Mouse (Mus musculus) embryonic facial prominence, embryonic 11.5 days (tissue): Measurements from ENCODE around the gene Il17ra. TPM values are rescaled to one million over a fixed set of nuclear protein-coding genes. Genes with fewer than 3 reads are reported as not detected.
A peak's percentile ranks its signal among the peaks of the same experiment; 100 is the strongest.

Experiments
- ATAC-seq: fragments of 200-750 bp; cut with Nextera tagmentation; replicated peaks from 2 replicates; pipeline ENCODE4 v1.8.0; 2017; ENCODE audit warnings: low read depth; ENCODE audit not compliant: insufficient number of reproducible peaks, low FRiP score, low TSS enrichment
- DNase-seq: peaks from one replicate; pipeline ENCODE4 v3.0.0-alpha.2; 2015; ENCODE audit warnings: low spot score
- H3K27ac ChIP-seq: fragments of 300-500 bp; sonication (generic); replicated peaks from 2 replicates; pipeline ENCODE4 v1.5.1; 2014; ENCODE audit warnings: mild to moderate bottlenecking, low read depth, low read length, control low read depth
- H3K27me3 ChIP-seq: fragments of 300-500 bp; sonication (generic); 2 replicates; pipeline ENCODE4 v1.6.1; 2014; ENCODE audit warnings: mild to moderate bottlenecking, low read length, moderate library complexity, mixed read lengths; ENCODE audit not compliant: control insufficient read depth, insufficient read depth
- H3K36me3 ChIP-seq: fragments of 300-500 bp; sonication (generic); replicated peaks from 2 replicates; pipeline ENCODE4 v1.6.1; 2014; ENCODE audit warnings: low read depth, mild to moderate bottlenecking, low read length, moderate library complexity, mixed read lengths; ENCODE audit not compliant: control insufficient read depth, insufficient read depth
- H3K4me1 ChIP-seq: fragments of 300-500 bp; sonication (generic); 2 replicates; pipeline ENCODE4 v1.6.1; 2014; ENCODE audit warnings: low read length, mixed read lengths; ENCODE audit not compliant: control insufficient read depth, insufficient read depth
- H3K4me2 ChIP-seq: fragments of 300-500 bp; sonication (generic); 2 replicates; pipeline ENCODE4 v1.6.1; 2014; ENCODE audit warnings: low read depth, mild to moderate bottlenecking, control low read depth, low read length, moderate library complexity
- H3K4me3 ChIP-seq: fragments of 300-500 bp; sonication (generic); 2 replicates; pipeline ENCODE4 v1.5.1; 2014; ENCODE audit warnings: low read depth, low read length, control low read depth
- H3K9ac ChIP-seq: fragments of 300-500 bp; sonication (generic); replicated peaks from 2 replicates; pipeline ENCODE4 v1.6.1; 2014; ENCODE audit warnings: mild to moderate bottlenecking, control low read depth, low read length
- H3K9me3 ChIP-seq: fragments of 300-500 bp; sonication (generic); replicated peaks from 2 replicates; pipeline ENCODE4 v1.6.1; 2016; ENCODE audit warnings: mild to moderate bottlenecking, low read length, inconsistent platforms, mixed read lengths; ENCODE audit not compliant: control insufficient read depth
- WGBS: fragments of 180-500 bp; shearing (Covaris S2); extraction: QIAGEN DNeasy Blood & Tissue Kit; methylation state at CpG from one replicate; pipeline ENCODE4 v1.1.7; 2014; 5-methylcytosine and 5-hydroxymethylcytosine counted together
- polyA plus RNA-seq: library from polyadenylated mRNA; unstranded; fragments of >200 nt; fragmentation: Nextera tagmentation; extraction: Ambion mirVana; gene quantifications from 2 replicates; pipeline ENCODE4 v1.2.1, GENCODE M21; 2014

The Il17ra gene
- polyA plus RNA-seq, 1 experiment from 2014 or later, result 2.0 TPM

DNA sequence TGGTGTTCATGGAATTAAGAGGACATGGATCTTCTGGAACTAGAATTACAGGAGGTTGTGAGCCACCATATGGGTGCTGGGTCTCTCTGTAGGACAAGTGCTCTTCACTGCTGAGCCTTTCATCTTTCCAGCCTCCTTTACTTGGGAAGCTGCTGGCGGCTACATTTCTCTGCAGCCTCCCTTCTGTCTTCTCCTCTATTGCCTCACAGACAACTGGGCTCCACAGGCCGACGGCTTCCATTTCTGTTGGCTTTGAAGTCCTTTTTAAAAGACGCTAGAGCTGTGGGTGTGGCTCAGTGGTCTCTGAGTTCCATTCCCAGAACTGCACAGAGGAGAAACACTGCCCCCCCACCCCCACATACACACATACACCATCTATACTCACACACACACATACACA is 2.3 kb downstream of the Il17ra start:
- no peak for ATAC-seq
- H3K4me3 ChIP-seq, result no peak overlapping the region
- no peaks in the 10 kb centered on the region for H3K36me3 ChIP-seq
- no peaks in the 10 kb centered on the region for H3K9me3 ChIP-seq
- DNase-seq, result no peak
- no peak overlapping the region for H3K9ac ChIP-seq
- 57% methylated on average over 4 of the region's 4 CpGs for WGBS
- H3K4me1 ChIP-seq, result 0 out of 2 replicates have a peak, but pooled peaks cover 4% of the 10 kb centered on the region
- H3K27ac ChIP-seq, result no peak overlapping the region
- no peak overlapping the region for H3K4me2 ChIP-seq
- H3K27me3 ChIP-seq, result peaks cover 26% of the 10 kb centered on the region

GRCm38 (mm10) chr6:120466609-120467329 is 3.7 kb downstream of the Il17ra start:
- 76% methylated on average over 10 of the region's 10 CpGs for WGBS
- DNase-seq, result no peak
- no peak overlapping the region for H3K4me2 ChIP-seq

DNA sequence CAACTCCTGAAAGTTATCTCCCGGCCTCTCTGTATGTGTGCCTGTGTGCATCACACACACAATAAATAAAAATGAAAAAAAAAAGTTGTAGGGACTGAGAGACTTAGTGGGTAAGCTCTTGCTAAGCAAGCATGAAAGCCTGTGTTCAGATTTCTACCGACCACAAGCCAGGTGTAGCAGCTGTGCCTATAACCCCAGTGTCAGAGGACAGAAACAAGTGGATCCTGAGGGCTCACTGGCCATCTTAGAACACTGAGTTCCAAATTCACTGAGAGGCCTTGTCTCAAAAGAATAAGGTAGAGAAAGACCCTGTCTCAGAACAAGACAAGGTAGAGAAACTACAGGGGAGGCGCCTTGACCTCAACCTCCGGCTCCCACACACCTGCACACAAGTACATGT is 5.2 kb downstream of the Il17ra start:
- Histone ChIP-seq H3K27ac (no peak overlapping the region), H3K4me1 (peaks cover 4% of the 10 kb centered on the region; the same call in 1 of the 2 replicates), H3K27me3 (peaks cover 9% of the 10 kb centered on the region), H3K9me3 (no peaks in the 10 kb centered on the region), H3K4me2 (no peak overlapping the region), H3K4me3 (no peak overlapping the region), H3K36me3 (no peaks in the 10 kb centered on the region), H3K9ac (no peak overlapping the region)
- 91% methylated on average over 4 of the region's 4 CpGs for WGBS
- no peak for DNase-seq
- ATAC-seq, result no peak

More at GRCm38 (mm10) chr6:120466609-120467329, 3.7 kb downstream of the Il17ra start:
- Histone ChIP-seq H3K27ac (no peak overlapping the region), H3K9ac (no peak overlapping the region), H3K36me3 (no peaks in the 10 kb centered on the region), H3K27me3 (peaks cover 18% of the 10 kb centered on the region), H3K9me3 (no peaks in the 10 kb centered on the region), H3K4me3 (no peak overlapping the region), H3K4me1 (peaks cover 4% of the 10 kb centered on the region; the same call in 1 of the 2 replicates)
- no peak for ATAC-seq

- Histone ChIP-seq H3K4me1 (no peaks in the 10 kb centered on the region; the same call in 1 of the 2 replicates), H3K4me3 (no peak overlapping the region), H3K9me3 (no peaks in the 10 kb centered on the region), H3K4me2 (no peak overlapping the region), H3K36me3 (no peaks in the 10 kb centered on the region), H3K27me3 (no peaks in the 10 kb centered on the region), H3K9ac (no peak overlapping the region), H3K27ac (no peak overlapping the region)
- whole genome bisulfite sequencing, result 64% methylated on average over 3 of the region's 3 CpGs
- ATAC-seq (no peak), DNase-seq (no peak)
Measured at GRCm38 (mm10) chr6:120469268-120469667, 6.2 kb downstream of the Il17ra start.

DNA sequence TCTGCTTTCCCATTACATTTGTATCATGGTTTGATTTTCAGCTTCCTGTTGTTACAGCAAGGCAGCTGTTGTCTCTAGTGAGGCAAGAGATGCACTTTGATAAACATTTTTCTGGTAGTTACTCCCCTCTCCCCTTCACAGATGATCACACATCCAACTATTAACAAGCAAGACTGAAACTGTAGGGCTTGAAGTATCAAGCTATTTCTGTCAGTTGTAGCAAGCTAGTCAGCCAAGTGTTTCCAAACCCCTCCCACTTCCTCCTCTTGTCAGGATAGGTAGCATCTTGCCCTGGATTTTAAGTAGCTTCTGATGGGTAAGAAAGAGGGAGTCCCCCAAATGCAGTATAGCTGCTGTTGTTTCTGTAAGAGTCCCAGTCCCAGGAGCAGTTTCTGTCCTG is 6.7 kb downstream of the Il17ra start:
- Histone ChIP-seq H3K27ac (no peak overlapping the region), H3K27me3 (no peaks in the 10 kb centered on the region), H3K4me3 (no peak overlapping the region), H3K4me1 (no peaks in the 10 kb centered on the region; the same call in 1 of the 2 replicates), H3K36me3 (no peaks in the 10 kb centered on the region), H3K9ac (no peak overlapping the region), H3K9me3 (no peaks in the 10 kb centered on the region), H3K4me2 (no peak overlapping the region)
- DNase-seq (no peak), ATAC-seq (no peak)

DNA sequence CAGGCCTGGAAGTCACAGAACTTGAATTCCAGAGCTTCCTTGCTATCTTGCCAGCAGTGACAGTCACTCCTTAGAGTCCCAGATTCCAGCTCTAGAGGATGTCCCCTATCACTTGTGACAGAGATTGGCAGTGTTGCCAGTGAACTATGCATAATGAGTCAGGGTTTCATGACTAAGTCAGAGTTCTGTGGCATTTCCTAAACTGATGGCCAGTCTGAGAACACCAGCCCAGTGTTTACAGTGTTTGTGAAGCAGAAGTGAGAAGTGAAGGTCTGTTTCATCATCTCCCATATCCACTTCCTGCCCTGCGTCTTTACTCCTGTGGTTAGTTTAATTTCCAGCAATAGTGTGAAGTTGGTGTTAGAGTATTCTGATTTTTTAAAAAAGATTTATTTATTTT is 7.6 kb downstream of the Il17ra start:
- no peaks in the 10 kb centered on the region for H3K9me3 ChIP-seq
- no peaks in the 10 kb centered on the region; the same call in 1 of the 2 replicates for H3K4me1 ChIP-seq
- H3K4me2 ChIP-seq, result no peak overlapping the region
- H3K27me3 ChIP-seq, result no peaks in the 10 kb centered on the region
- H3K4me3 ChIP-seq, result no peak overlapping the region
- H3K27ac ChIP-seq, result no peak overlapping the region
- no peak for DNase-seq
- ATAC-seq, result no peak
- WGBS, result 76% methylated on average over 1 of the region's 1 CpGs
- no peaks in the 10 kb centered on the region for H3K36me3 ChIP-seq
- no peak overlapping the region for H3K9ac ChIP-seq

DNA sequence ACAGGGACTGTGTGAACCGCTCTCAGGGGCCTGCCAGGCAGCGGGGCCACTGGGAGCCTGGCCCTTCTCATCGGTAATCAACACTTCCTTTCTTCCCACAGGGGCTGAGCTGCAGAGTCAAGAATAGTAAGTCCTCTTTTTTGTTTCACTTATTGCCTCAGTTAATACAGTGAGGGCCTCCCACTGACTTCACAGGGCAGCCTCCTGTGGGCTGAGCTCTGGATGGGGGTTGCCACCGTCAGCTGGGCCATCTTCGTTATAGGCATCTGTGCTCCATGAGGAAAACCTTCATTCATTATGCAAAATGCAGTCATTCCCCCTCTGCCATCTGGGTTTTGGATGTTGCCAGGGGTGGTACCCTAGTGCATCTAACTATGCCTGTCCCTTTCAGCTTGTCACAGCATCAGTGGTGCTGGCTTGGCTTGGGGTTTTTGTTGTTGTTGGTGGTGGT is 9.0 kb downstream of the Il17ra start:
- Histone ChIP-seq H3K4me3 (no peak overlapping the region), H3K27ac (no peak overlapping the region; the same call in 1 of the 2 replicates), H3K4me2 (no peak overlapping the region), H3K4me1 (no peaks in the 10 kb centered on the region; the same call in 1 of the 2 replicates), H3K36me3 (no peaks in the 10 kb centered on the region), H3K9ac (no peak overlapping the region), H3K9me3 (no peaks in the 10 kb centered on the region), H3K27me3 (no peaks in the 10 kb centered on the region)
- WGBS, result 10% methylated on average over 5 of the region's 5 CpGs
- DNase-seq, result no peak
- ATAC-seq, result peak; percentile 53

DNA sequence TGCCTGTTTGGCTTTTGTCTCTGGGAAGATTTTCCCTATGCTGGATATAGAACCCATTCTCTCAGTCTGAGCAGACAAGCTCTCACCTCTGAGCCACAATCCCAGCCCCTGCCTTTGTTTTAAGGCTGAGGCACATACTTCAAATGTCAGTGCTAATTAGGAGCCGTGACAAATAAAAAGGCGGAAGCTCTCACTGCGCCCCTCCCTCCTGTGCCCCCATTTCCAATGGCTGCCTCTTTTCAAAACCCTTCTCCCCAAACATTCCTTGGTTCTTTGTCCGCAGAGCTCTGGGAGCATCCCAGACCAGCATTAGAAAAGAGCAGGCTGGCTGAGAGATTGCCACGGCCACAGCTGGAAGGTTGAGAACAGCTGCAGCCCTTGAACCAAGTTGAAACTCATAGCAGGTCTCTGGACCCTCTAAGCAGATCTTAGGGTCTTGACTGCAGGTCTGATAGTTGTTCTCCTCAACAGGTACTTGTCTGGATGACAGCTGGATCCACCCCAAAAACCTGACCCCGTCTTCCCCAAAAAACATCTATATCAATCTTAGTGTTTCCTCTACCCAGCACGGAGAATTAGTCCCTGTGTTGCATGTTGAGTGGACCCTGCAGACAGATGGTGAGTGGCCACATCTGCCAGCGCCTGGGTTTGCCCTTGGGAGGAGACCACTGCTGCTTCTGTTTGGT is 9.6 kb downstream of the Il17ra start:
- H3K9me3 ChIP-seq, result no peaks in the 10 kb centered on the region
- no peak overlapping the region; the same call in 1 of the 2 replicates for H3K27ac ChIP-seq
- ATAC-seq (peak; percentile 35), DNase-seq (no peak)
- H3K9ac ChIP-seq, result no peak overlapping the region
- no peak overlapping the region for H3K4me2 ChIP-seq
- no peaks in the 10 kb centered on the region; the same call in 1 of the 2 replicates for H3K4me1 ChIP-seq
- no peaks in the 10 kb centered on the region for H3K27me3 ChIP-seq
- 22% methylated on average over 8 of the region's 8 CpGs for WGBS
- H3K36me3 ChIP-seq, result no peaks in the 10 kb centered on the region
- no peak overlapping the region for H3K4me3 ChIP-seq
